Mouse (Mus musculus): ENCODE results near the gene Tmem86a.

DNA sequence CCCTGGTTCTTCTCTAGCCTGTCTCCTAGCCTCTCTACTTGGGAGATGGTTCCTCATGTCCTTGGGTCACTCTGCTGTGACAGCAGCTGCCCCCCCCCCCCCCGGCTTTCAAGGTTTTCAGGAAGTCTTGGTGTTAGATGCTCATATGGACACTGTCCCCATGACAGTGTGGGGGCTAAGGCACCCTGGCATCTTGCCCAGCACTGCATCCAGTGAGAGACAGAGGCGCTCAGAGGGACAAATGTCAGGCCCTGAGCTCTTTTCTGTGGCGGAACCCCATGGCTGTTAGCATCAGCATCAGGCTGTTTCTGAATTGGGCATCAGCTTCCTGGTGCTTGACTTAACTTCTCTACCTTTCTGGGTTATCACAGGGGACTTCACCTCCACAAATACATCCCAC, 30.5 kb downstream of the Tmem86a start:
- no peak for TF ChIP-seq POLR2A (IDR thresholded peaks at IDR 0.05; ENCODE audit: control insufficient read depth, extremely low read depth, insufficient read depth, low read length, poor library complexity)
- TF ChIP-seq CTCF (IDR thresholded peaks at IDR 0.05; ENCODE audit: borderline replicate concordance, control insufficient read depth, extremely low read depth, insufficient read depth, low read length, poor library complexity): no peak
